Mouse (Mus musculus): ENCODE measurements around the gene Parvb. TPM values are rescaled to one million over a fixed set of nuclear protein-coding genes. Genes with fewer than 3 reads are reported as not detected.
A peak's percentile ranks its signal among the peaks of the same experiment; 100 is the strongest.
"Not testable (repeated sequence)": the region's sequence is repeated elsewhere in the genome, so short reads cannot be mapped to it uniquely, and the experiment has no call there.

Gene Parvb
- total RNA-seq, 2 experiments from 2014 or later = 130 to 134 TPM

DNA sequence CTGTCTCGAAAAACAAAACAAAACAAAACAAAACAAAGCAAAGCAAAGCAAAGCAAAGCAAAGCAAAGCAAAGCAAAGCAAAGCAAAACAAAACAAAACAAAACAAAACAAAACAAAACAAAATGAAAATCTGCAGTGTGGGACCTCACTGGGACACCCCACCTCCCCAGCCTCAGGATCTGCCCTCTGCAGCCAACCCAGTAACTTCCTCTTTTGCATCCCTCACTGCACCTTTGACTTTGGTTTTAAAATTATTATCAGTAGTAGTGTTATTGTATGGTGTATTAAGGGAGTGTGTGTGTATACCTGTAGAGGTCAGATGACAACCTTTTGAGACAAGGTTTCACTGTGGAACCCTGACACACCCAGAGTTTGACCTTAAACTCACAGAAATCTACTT, 57.1 kb downstream of the Parvb start:
- DNase-seq (ENCODE audit: low spot score in 2 of 2) = not testable (repeated sequence)

DNA sequence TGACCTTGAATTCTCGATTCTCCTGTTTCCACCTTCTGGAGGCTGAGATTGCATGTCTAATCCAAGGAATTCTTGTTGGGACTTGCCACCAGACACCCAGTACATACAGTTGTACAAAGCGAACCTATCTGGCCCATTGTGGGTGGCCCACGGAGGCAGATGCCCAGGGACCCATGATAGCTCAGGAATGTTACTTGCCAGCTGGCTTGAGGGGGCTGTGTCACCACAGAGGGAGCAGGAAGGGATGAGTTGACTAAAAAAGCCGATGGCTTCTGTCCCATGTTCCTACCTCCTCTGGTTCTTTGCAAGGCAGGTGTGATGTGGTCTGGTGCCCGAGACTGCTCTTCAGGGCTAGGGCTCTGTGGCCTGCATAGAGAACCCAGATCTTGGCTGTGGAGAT, 59.3 kb downstream of the Parvb start:
- no peak for DNase-seq (ENCODE audit: low spot score in 2 of 2)

DNA sequence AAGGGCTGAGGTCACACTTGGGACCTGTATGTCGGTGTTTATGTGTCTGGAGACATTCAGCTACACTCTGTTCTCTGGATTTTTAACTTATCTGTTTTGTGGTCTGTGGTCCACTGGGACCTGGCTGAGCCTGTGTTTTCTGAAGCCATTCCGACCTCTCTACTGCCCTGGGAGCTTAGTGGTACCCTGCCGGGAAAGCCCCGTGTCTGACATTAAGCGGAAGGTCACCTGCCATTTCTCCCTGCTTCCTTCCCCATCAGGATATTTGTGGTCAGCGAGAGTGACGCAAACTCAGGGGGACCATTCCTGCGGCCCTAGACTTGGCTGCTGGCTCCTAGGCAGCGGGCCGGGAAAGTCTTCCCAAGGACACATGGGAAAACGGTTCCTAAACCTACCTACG, 61.7 kb downstream of the Parvb start:
- no peak for DNase-seq (ENCODE audit: low spot score in 2 of 2)

DNA sequence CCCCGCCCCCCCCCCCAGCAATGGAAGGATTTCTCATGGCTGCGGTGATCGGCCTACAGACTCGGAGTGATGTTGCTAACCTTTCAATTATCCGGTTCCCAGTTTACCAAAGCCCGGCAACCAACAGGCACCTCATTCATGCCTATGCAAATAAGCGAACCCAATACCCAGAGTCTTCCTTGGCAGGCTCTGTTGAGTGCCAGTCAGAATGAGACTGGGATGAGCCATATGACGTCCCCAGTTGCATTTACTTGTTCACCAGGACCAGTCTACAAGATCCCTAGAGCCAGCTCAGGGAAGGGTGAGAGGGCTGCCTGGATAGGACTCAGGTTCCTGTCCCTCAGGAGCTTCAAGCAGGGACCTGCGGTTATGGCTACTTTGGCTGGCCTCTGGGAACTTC, 62.5 kb downstream of the Parvb start:
- DNase-seq (ENCODE audit: low spot score in 2 of 2) = no peak

DNA sequence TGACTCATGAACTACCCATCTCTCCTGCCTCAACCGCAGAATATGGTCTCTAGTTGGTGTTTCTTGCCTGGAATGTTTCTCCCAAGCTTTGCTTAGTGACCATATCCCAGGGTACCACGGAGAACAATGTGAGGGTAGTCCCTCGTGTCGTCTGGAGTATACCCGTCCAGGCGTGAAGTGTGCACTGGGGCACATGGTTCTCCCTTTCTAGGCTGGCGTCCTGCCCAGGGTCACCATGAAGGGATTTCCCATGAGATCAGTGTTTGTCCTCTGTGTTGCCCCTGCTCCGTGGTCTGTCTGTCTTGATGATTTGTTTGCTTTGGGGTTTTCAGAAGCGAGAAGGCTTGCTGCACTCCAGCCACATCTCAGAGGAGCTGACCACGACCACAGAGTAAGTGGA, 63.4 kb downstream of the Parvb start:
- no peak for DNase-seq (ENCODE audit: low spot score in 2 of 2)

DNA sequence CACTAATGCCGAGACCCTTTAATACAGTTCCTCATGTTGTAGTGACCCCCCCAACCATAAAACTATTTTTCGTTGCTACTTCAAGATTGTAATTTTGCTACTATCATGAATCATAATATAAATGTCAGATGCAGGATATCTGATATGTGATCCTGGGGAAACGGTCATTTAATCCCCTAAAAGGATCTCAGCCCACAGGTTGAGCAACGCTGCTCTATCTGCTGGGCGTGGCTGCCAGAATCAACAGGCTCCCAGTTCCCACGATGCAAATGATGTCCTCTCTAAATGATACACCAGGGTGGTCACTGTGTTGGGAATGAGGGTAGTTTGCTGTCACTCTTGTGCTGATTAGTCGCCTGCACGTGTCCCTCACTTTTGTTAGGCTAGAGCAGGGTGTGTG, 65.6 kb downstream of the Parvb start:
- DNase-seq (ENCODE audit: low spot score in 2 of 2) = no peak

DNA sequence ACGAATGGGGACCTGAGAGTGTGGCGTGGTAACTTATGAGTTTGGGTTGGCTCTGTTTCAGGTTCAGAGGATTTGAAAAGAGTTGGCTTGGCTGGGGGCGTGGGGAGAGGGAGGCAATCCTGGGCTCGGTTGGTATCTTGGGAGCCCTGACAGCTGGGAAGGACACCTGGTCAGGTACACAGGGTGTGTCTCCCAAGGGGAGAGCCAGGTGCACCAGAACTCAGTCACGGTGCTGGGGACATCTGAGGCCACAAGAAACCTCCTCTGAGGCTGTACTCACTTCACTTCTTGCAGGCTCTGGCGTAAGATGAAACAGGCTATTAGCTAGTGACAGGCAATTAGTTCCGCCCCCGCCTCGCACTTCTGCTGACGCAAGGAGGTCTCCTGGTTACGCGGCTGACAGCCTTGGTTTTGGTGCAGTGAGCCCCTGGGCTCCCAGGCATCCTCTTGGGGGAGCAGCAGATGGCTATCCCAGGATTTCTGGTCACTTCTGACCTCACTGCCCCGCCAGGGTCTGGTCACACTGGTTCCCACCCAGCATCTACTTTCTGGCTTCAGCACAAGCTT, 67.0 kb downstream of the Parvb start:
- no peak for DNase-seq (ENCODE audit: low spot score in 2 of 2)

DNA sequence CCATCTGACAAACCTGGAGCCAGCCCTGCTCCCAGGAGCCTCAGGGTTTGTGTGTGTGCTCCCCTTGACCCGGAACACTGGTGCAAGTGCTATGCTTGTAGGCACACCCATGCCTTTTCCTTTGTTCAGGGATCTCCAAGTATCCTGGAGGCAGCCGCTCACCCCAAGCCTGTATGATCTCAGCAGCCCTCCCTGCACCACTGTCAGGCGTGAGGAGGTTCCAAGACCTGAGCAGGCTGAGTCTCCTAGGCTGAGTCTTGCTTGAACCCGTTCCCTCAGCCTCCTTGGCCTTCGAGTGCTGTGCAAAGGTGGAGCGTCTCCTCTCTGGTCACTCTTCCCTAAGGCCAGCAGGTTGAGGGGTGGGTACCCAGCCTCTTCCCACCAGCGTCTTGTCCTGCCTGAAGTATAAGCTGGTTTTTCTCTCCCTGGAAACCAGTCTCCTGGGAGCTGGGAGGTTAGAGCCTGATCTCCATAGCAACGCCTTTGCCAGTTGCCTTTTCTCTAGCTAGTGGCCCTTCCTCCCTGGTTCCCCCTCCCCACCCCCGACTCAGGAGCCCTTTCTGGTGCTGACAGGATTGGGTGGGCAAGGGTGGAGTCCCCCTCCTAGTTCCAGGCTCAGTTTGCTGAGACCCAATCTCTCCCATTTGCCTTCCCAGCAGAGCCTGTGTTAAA, 68.0 kb downstream of the Parvb start:
- DNase-seq (ENCODE audit: low spot score in 2 of 2) = no peak

DNA sequence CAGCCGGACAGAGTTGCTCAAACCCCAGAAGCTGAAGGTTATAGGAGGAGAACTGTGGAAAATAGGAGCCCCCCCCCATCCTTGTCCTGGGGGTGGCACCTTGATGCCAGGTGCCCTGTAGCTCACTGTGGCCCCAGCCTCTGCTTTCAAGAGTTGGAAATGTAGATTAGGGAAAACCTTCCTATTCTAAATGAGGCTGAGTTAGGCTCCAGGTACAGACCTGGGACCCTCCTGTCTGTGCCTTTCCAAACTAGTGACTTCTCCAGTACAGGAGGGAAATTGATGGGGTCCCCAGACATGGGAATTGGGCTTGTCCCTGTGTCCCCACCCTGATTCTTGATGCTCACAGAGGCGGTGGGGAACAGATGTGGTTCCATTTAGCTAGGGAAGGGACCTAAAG, 68.7 kb downstream of the Parvb start:
- no peak for DNase-seq (ENCODE audit: low spot score in 2 of 2)

DNA sequence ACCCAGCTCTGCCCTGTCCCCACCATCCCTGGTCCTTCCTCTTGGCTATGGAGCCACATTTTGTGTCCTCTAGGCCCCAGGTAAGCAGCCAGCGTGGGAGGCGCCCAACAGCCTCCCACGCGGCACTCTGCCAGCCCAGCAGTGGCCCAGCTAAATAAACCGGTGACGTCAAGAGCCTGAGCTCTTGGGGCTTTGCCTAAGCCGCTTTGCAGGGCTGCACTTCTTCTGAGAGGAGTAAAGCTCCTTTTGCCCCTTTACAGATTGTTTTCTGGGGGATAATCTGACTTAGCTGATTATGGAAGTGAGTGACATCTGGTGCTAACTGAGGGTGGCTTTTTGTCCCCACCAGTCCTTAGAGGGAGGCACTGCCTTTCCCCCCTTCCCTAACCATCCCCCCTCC, 69.2 kb downstream of the Parvb start:
- peak in 1 of 2 experiments; percentile 47 for DNase-seq (ENCODE audit: low spot score in 2 of 2)

DNA sequence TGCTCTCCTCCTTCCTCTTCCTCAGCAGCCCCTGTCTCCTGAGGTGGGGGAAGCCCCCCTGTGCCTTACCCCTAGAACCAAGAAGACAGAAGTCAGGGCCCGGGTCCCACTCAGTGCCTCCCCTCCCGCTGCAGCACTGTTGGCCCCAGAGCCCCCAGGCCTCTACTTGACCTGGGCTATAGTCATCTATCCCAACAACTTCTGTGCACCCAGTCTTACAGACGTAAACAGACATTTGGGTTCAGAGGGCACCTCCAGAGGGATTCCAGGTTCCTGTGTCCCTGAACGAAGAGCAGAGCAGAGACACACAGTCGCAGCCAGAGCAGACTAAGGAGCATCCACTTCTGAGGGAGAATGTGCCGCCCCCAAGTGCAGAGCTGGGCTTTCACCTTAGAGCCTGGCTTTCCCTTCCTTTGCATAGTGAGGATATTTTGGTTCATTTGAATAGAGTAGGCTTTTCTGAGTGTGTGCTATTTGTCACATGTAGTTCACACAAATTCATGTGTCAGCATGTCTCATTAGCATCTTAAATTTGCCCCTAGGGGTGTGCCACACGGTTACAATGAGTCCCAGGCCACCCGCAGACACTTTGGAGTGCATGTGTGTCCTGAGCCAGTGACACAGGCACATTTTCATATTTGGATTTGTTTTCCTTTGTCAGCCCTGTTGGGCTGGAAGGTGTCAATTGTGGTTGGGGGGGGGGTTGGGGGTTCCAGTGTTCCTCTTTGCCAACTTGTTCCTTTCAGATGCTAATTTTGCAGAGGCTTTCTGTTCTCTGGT, 70.0 kb downstream of the Parvb start:
- DNase-seq (ENCODE audit: low spot score in 2 of 2) = no peak

DNA sequence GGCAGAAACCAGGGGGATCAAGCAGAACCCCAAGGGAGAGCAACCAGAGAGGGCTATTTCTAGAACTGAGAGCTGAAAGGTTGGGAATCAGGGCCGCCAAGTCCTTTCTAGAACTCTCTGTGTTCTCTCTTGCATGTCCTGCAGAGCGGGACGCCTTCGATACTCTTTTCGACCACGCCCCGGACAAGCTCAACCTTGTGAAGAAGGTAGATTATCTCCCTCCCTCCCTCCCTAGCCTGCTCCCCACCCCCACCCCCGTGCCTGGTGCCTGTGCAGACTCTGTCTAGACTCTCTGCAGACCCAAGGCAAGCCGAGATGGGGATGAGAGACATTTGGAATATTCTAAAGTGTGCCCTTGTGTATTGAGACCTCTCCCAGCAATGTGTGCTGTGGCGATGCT, 71.4 kb downstream of the Parvb start:
- DNase-seq (ENCODE audit: low spot score in 2 of 2) = no peak

DNA sequence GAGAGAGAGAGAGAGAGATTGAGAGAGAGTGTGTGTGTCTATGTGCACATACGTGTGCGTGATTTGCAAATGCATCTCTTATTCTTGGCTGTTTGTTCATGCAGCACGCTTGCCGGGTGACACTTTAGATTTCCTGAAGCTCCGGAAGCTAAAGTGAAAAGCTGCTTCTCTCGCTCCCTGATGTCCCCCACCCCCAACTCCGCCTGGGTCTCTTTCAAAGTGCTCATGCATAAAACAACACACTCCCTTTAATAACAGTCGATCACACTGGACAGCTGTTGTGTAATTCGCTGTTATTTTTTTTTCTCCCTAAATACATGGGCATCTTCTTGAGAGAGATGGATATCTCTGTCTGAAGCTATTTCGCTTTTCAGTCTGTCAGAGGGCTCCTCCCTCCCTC, 73.5 kb downstream of the Parvb start:
- no peak for DNase-seq (ENCODE audit: low spot score in 2 of 2)

DNA sequence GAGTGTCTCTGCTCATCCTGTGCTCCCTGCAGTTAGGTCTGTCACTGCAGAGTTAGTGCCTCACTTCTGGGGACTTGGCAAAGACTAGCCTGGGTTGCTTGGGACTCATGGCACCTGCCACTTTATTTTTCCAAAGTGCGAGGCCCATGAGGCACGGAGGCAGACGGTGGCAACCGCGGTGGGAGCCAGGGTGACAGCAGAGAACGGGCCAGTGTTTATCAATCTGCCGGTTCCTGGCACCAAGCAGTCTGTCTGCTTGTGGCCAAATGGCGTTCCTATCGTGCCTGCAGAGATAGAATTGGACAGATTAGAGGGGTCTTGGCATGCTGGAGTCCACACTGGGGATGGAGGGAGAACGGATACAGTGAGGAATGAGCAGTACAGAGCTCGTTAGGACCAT, 78.4 kb downstream of the Parvb start:
- no peak for DNase-seq (ENCODE audit: low spot score in 2 of 2)

DNA sequence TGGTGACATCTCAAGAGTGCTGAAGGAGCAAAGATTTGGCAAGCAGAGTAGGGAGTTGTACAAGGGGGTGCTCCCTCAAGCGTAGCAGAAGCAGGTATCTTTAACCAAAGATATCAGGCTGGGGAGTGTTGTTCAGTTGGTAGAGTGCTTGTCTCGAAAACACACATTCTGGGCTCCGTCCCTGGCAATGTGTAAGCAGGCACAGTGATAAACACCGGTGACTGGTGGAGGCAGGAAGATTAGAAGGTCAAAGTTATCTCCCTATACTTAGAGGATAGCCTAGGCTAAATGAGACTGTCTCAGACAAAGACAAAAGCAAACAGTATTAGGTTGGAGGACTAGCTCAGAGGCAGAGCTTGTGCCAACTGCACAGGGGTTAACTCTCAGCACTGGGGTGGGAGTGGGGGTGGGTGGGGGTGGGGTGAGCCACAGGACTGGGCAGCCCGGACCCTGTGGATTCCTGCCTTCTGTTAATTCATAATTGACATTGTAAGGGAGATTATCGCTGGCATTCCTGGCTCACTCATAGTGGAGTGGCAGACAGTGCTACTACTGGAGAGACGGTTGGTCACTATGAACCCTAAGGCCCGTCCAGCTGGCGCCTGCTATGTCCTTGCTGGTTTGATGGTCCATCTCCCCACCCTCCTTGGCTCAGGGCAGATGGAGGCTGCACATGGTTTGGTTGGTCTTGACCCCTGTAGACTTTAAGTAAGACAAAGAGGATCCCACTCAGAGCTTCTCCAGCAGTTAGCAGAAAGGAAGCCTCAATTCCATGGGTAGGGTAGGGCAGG, 79.6 kb downstream of the Parvb start:
- no peak for DNase-seq (ENCODE audit: low spot score in 2 of 2)

DNA sequence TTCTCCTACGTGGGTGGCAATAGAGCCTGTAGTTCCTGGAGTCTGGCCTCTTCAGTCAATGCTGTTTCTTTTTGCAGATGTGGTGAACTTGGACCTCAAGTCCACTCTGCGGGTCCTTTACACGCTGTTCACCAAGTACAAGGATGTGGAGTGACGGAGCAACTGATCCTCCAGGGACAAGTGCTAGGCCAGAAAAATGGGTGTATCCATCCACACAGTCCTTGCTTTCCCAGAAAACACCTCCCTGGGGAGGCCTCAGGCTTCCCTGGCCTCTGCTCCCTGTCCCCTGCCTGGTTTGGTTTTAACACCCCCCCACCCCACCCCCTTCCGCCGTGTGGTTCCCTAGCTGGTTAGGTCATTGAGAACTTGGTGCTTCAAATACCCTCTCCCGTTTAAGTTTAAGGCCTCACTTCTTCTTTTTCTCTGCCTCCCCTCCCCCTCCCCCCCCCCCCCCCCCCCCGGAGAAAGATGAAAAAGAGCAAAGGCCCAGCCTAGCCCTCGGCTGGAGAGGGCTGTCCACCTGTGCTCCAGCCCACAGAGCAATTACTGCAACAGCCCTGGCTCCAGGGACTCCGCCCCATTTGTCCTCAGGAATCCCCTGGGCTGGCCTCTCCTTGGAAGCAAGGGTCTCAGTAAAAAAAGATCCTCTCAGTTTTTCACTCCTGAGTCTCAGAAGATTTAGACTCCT, 81.2 kb downstream of the Parvb start:
- DNase-seq (ENCODE audit: low spot score in 2 of 2) = no peak

DNA sequence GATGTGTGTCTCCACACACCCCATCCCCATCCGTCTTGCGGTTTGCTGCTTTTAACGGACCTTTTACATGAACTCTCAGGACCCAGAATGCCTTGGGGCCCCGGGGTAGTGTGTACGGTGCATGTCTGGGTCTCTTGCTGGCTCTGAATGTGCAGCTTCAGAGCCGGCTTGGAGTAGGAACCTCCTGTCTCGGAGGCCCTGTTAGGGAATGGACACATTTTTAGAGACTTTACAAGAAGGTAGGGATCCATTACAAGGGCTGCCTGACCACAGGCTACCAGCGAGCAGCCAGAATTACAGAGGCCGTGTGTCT, 81.7 kb downstream of the Parvb start:
- no peak for DNase-seq (ENCODE audit: low spot score in 2 of 2)

DNA sequence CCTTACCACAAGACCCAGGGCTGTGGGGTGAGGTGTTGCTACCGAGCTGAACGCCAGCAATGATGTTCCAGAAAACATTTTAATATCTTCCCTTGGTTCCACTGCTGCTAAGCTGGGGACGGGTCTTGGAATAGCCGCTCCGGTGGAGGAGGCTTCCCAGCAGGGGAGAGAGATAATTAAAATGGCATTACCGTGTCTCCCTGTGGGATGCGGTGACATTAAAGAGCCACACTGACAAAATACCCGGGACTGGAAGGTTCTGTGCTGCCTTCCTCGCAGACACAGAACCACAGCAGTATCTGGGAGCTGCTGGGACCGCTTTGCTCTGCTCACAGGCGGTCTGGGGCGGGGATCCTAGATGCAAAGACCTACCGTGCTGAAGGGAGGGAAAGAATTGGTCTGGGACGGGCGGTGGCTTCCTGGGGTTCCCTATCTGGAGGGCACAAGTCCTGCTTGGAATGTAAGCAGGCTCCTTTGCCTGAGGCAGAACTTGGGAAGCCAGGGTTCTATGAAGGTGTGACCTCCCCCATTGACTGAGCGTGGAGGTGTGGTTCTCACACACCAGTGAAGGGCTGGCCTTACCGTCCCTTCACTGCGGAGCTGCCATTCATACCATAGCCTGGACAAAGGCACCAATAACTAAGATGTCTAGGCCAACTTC, 82.7 kb downstream of the Parvb start:
- DNase-seq (ENCODE audit: low spot score in 2 of 2) = no peak

DNA sequence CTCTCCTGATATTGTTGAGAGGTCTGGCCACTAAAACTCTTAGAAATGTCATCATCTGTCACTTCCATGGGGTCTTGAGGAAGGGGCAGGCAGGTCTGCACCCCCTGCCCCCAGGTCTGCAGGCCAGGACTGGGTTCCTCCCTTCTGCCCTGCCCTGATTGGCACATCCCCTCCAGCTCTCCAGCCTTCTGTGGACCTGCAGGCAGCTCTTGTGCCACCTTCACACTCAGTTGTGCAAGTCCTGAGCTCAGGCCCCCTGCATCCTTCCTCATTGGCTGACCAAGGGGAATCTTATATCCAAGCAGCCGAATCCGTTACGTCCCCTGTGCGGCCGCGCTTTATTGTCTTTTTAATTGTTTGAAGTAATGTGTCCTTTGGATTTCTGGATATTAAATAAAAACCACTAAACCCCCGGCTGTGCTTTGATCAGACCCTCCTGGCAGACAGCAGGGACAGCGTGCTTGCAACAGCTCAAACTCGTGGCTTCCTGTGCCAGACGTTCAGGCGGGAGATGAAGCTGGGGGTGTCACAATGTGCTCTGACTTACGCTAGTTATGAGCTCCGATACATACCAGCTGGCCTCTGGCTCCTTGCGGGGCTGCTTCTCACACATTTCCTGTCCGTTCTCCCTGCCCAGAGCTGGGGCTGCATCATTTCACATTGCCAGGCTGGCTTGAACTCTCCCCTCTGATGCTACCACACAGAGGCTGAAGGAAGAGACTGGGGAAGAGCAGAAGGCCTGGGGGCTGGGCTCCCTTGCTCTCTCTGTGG, 83.6 kb downstream of the Parvb start:
- no peak for DNase-seq (ENCODE audit: low spot score in 2 of 2)

DNA sequence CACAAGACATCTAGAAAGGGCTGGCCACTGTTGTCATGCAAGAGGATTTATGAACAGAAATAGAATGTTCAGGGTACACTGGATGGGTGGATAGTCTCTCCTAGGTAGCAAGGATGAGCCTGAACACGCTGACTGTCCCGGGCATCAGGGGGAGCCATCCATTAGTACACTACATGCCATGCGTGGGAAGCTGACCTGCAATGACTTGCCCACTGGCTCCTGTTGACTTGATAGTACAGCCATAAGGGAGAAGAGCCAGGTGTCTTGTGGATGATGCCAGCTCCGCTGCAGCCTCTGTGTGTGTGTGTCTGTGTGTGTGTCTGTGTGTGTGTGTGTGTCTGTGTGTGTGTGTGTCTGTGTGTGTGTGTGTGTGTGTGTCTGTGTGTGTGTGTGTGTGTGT, 87.5 kb downstream of the Parvb start:
- DNase-seq (ENCODE audit: low spot score in 2 of 2) = no peak

Data from gastrocnemius, postnatal 4 days (tissue).